Mouse (Mus musculus) CH12F3 (cell line): ENCODE data around the gene Rab30.
"Not testable (repeated sequence)": the region's sequence is repeated elsewhere in the genome, so short reads cannot be mapped to it uniquely, and the experiment has no call there.

Experiments used
- in situ Hi-C: fragments of 300-500 bp; cut with MboI; formaldehyde crosslinking; loops from 2 replicates; pipeline ENCODE4 v1.14.3; 2020; ENCODE audit warnings: low sequenced_read_pairs

The Rab30 gene

DNA sequence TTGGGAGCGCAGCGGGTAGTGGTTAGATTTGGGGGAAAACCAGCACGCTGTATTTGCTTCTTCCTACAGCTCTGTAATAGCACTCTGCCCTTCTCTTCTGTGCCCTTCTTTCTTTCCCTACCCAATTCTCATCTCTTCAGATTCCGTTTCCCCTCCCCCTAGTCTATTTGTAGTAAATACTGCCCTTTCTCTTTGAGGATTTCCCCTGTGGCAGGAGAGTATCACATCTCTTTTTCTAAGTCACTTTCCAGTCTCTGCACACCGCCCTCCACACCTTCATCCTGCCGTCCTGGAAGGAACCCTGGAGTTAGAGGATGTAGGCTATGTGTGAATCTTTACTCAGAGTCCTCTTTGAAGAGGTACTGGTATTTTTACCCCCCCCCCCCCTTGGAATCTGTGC, 1.9 kb downstream of the Rab30 start:
- in situ Hi-C loops: no loop called here

GRCm38 (mm10) chr7:92750395-92750794, 9.0 kb downstream of the Rab30 start:
- in situ Hi-C loops: no loop called here

DNA sequence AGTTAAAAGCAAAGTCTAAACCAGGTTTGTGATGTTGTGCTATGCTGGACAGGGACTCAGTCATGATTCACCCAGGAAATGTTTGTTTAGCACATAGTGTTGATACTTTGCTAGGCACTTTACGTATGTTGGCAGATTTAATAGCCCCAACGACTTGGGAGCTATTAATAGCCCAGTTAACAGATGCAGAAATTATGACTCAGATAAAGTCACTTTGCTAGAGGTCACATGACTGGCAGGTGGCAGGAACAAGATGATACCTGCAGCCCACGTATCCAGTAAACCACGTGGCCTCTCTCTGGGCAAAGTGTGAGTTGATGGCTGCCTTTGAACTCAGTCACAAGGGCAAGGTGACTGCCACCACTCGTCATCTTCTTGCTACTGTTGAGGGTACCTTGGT, 16.7 kb downstream of the Rab30 start:
- in situ Hi-C loops: no loop called here

- in situ Hi-C loops: no loop called here
Observed at GRCm38 (mm10) chr7:92760651-92761050, 19.2 kb downstream of the Rab30 start.

DNA sequence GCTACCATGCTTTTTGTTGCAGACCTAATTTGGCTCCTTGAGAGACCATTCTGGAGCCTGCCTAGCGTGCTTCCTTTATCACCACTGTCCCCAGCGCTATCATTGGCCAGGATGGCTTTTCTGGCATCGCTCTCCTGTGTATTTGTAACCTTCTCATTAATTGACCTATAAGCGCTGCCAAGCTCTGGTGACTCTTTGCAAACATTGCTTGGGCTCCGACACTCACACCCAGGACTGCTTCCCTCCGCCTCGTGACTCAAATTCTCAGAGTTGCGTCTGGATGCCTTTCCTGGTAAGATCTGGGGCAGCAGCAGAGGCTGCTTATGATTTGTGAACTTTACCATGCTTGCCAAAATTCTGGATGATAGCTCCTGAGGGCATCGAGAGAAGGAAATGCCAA, 19.8 kb downstream of the Rab30 start:
- in situ Hi-C loops: no loop called here

- in situ Hi-C loops: no loop called here
Observed at GRCm38 (mm10) chr7:92765426-92765825, 24.0 kb downstream of the Rab30 start.

DNA sequence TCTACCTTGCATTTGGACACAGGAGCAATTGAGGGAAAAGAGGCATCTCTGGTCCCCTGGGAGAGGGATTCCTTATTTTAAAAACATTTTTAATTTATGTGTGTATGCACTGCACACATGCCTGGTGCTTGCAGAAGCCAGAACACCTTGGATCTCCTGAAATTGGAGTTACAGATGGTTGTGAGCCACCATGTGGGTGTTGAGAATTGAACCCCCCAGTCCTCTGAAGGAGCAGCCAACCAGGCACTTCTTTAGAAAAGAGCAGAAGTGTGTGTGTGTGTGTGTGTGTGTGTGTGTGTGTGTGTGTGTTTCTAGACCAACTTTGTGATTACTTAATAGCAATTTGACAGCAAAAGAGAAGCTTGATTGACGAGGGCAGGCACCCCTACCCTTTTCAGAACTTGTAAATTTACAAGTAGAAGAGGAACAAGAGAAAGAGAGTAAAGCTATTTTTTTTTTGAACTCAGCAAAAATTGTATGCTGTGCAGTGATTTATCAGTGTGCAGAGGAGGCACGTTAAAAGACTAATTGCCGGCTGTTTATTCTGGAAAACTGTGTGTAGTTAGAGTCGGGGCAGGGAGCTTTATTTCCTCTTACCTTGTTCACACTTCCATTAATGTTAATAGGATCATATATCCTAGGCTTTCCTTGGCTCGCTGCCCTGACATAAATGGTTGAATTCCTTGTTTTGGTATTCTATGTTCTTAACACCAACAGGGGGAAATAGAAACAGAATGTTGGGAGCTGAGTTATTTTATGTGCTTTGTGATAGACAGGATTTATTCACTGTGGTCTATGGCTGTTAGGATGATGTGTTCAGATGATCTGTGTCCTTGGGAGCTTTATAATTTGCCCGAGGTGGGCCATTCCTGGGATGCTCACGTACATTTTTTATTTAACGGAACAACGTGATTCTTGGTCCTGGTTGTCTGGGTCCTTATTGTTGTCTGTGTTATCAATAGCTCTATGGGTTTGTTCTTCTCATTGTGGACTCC, 25.0 kb downstream of the Rab30 start:
- in situ Hi-C loops: no loop called here

DNA sequence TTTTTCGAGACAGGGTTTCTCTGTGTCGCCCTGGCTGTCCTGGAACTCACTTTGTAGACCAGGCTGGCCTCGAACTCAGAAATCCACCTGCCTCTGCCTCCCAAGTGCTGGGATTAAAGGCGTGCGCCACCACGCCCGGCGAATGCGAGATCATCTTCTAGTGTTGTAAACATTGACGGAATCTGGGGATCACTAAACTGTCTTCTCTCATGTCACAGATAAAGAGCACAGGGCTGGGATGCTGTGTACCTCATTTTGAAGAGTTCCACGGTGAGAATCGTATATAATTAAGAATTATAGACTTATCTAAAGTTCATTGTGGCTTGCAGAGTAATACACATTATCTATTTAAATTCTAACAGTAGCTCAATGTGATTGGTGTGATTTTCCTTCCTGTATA, 26.7 kb downstream of the Rab30 start:
- in situ Hi-C loops: not testable (repeated sequence)

- in situ Hi-C loops: no loop called here
Observed at GRCm38 (mm10) chr7:92768859-92769258, 27.5 kb downstream of the Rab30 start.

DNA sequence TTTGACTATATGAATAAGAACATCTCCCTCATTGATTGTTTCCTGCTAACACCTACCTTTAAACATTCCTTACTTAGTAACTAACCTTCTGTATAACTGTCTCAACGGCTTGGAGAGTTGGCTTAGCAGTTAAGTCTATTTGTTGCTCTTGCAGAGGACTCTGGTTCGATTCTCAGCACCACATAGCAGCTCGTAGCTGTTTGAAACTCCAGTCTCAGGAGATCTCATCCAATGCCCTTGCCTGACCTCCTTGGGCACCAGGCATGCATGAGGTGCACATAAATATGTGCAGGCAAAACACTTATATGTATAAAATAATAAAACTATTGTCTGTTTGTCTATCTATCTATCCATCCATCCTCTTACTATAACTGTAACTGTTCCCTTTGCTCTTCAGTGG, 31.6 kb downstream of the Rab30 start:
- in situ Hi-C loops: no loop called here

DNA sequence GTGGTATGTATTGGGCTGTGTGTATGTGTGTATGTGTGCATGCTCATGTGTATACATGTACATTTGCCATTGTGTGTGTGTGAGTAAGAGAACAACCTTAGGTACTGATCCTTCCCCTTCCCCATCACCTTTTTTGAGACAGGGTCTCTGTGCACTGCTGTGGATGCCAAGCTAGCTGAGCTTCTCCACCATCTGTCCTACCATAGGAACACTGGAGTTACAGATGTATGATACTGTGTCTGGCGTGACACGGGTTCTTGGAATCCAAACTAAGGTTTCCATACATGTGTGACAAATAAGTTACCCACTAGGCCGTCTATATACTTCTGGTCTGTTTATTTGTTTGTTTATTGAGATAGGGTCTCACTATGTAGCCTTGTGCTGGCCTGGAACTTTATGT, 32.2 kb downstream of the Rab30 start:
- in situ Hi-C loops: no loop called here

DNA sequence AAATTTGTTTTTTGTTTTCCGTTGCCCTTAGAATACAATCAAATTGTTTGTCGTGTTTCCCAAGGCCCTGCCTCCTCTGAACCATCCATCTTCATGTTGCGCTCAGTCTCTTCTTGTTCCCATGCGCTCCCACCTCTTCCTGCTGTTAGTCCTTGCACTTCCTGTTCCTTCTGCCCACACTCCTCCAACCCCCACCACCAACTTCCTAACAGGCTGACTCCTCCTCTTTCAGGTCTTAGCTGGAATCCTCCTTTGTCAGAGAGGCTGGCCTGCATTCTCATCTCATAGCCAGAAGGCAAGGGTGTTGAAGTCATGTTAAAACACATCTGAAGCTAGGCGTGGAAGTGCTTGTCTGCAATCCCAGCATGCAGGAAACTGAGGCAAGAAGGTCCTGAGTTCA, 33.3 kb downstream of the Rab30 start:
- in situ Hi-C loops: no loop called here

DNA sequence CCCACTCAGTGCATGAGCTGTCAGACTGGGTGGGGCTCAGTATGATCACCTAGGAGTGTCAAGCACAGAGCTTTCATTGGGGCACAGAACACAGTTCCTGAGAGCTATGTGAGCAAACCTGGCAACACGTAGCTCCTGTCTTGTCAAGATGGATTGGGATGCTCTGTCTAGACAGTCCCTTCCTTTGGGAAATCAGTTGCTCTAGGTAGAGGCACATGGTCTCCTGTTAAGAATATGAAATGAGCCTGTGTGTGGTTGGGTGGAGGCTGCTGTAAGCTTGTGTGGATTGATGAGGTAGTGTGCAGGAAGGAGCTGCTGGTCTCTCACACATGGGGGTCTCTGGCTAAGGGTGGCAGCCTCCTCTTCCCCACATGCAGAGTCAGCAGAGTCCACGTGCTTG, 34.3 kb downstream of the Rab30 start:
- in situ Hi-C loops: no loop called here

GRCm38 (mm10) chr7:92776647-92777046, 35.2 kb downstream of the Rab30 start:
- in situ Hi-C loops: no loop called here

DNA sequence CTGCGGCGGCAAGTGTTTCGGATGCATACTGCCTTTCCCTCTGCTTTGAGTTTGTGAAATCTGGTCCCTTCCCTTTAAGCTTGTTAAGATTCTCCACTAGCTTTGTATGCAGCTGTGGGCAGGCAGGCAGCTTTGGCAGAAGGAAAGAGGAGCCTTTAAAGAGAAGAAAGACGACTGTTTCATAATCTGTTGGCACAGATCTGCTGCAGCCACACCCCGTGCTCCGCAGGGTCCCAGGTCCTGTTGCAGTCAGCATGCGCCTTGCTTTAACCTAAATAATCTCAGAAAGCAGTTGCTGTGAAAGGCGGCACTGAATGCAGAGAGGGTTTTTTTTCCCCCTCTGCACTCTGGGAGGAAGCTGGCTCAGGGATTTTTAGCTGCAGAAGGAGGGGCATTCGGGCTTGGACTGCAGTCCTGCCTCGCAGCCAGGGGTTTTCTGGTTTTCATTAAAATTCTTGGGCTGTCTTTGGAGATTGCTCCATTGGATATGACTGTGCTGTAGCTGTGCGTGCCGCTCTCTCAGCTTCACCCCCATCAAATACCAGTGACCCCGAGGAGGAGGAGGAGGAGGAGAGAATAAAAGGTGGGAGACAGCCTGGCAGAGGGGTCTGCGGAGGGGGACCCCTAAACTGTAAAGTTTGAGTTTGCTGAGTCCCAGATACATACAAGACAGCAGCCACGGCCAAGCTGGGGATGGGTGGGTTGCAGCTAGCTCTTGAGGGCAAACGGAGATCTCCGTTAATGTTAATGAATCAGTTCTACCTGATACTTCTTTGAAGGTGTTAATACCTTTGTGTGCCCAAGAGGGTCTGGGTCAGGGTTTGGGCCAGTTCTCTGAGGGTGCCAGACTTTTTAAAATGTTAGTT, 35.9 kb downstream of the Rab30 start:
- in situ Hi-C loops: no loop called here

DNA sequence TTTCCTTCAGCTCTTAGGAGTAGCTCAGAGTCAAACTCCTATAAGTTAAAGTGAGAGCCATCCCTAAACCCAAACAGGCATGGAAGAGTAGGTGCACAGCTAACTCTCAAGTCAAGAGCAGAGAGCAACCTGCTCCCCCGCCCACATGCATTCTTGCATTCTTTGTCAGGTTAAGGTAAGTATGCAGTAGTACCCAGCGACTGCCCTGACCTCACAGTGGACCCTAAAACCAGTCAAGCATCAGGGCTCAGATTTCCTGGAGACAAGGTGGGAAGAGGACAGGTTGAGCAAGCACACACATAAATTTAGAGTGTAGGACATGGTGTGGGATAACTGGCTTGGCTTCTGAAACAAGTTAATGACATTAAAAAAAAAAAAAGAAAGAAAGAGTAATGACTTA, 37.7 kb downstream of the Rab30 start:
- in situ Hi-C loops: no loop called here

DNA sequence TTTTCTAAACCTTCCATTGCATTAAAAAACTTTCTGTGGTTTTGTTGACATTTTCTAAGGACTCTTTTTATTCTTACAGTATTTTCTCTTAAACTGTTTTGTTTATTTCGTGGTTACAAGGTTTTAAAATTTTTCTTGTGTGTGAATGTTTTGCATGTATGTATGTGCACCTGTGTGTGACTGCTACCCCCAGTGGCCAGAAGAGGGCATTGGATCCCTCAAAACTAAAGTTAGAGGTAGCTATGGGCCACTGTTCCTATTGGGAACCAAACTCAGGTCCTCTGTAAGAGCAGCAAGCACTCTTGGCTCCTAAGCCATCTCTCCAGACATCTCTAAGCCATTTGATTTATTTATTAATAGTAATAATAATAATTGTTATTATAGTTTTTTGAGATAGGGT, 40.0 kb downstream of the Rab30 start:
- in situ Hi-C loops: no loop called here

- in situ Hi-C loops: no loop called here
Observed at GRCm38 (mm10) chr7:92781948-92782347, 40.5 kb downstream of the Rab30 start.

DNA sequence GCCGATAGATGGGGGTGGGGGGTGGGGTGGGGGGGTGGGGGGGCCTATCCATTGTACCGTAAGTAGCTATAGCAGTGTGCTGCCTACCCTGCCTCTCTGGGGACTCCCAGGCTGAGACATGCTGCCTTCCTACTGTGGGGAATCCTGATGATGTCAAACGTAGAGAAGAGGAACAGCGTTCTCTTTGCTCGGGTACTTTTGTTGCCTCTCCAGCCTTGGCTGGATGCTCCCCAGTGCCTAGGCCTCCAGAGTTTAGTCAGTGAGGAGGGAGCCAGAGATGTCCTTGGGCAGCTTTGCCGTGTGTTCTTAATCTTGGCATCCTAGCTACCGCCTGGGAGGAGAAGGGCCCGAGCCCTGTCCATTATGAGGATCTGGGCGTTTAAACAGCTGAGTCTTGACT, 41.1 kb downstream of the Rab30 start:
- in situ Hi-C loops: no loop called here

DNA sequence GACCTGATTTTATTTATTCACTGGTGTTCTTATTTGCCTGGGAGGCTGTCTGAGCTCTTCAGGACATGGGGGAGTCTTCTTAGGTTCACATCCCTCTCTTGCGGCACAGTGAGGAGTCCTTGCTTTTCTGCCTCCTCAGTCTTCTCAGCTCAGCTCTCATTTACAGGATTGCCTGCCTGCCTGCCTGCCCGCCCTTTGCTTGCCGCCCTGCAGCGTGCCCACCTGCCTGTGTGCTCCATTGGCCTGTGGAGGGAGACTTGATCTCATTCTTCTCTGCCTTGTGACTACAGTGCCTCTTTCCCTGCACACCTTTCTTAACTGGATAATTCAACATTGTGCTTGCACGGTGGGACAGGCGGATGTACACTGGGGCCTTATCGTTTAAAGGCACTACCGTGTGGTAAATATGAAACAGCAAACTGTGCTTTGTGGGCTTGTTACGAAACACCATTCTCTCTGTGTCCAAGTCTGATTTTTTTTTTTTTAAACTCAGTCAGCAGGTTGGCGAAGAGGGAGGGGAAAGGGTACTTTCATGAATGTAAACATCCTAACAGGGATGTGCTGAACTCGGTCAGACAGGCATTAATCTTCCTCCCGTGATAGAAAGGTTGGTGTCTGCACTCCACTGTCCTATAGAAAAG, 41.9 kb downstream of the Rab30 start:
- in situ Hi-C loops: no loop called here

DNA sequence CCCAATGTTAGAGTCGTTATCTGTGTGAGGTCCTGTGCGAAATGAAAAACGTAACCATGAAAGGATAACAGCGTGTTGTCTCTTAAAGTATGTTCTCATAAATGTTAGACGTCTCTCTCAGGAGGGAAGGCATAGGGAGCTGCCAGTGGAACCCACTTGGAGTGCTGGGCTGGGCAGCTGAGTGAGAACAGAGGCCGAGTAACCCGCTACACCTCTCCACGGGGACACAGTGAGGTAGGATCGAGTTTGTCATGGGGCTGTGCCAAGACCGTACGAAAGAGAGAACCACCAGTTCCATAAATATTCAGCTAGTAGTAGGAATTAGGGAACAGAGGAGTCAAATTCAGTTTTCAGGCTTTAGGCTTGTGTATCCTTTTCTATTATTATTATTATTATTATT, 42.5 kb downstream of the Rab30 start:
- in situ Hi-C loops: no loop called here
